Mouse (Mus musculus): Measurements from ENCODE around the gene Smg5.
"Not testable (repeated sequence)": the region's sequence is repeated elsewhere in the genome, so short reads cannot be mapped to it uniquely, and the experiment has no call there.

DNA sequence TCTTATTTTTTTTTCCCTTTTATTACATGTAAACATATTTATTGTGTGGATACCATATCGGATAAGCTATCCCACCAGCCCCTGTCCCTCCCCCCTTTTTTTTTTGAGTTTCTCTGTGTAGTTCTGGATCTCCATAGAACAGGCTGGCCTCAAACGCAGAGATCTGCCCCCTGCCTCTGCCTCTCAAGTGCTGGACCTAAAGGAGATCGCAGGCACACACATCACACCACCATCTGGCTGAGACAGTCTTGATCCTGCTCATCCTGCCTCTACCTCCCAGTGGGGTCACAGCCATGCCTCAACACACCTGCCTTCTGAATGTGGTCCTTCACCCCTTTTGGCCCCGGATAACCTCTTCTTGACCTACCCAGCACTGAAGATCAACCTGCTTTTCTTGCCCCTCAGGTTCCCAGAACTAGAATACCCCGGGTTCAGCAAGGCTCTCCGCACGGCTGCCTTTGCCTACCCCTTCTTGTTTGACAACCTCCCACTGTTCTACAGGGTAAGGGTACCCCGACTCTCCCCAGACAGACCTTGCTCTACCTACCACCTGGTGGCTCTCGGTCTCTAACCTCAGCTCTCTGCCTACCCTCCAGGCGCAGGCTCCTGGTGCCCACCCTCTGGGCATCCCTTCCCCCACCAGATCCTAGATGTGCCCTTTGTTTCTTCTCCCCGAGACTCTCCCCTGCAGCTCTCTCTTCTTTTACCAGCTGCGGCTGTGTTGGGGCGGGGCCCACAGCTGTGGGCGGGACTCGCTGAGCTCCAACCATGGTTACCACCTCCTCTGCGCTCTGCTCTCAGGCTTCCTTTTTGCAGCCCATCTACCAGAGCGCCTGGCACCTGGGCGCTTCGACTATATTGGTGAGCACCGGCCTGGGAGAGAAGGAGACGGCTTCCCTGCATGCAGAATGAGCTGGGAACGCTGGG is 45.6 kb downstream of the Smg5 start:
- TF ChIP-seq CTCF, EP300 (IDR thresholded peaks at IDR 0.05; ENCODE audit: low read depth): not testable (repeated sequence)
